Mouse (Mus musculus) limb, embryonic 14.5 days (tissue): ENCODE measurements at regions not wholly inside any gene's neighbourhood (a gene's known extent, or its start where the extent isn't known, plus 50 kb on each side); places are given as distances from the start of the nearest gene placed in this dataset.
"Not testable (repeated sequence)": the region's sequence is repeated elsewhere in the genome, so short reads cannot be mapped to it uniquely, and the experiment has no call there.

Experiments
- ATAC-seq: fragments of 200-750 bp; cut with Nextera tagmentation; 2 replicates; pipeline ENCODE4 v1.8.0; 2017; ENCODE audit warnings: low read depth, moderate number of reproducible peaks, moderate TSS enrichment; ENCODE audit not compliant: low FRiP score
- DNase-seq: peaks from one replicate; pipeline ENCODE4 v3.0.0-alpha.2; 2015; ENCODE audit warnings: low spot score
- H3K27ac ChIP-seq: fragments of 300-500 bp; sonication (generic); replicated peaks from 2 replicates; pipeline ENCODE4 v1.5.1; 2014; ENCODE audit warnings: low read depth, mild to moderate bottlenecking, low read length, moderate library complexity, mixed read lengths
- H3K27me3 ChIP-seq: fragments of 300-500 bp; sonication (generic); 2 replicates; pipeline ENCODE4 v1.6.1; 2014; ENCODE audit warnings: low read length, mixed read lengths; ENCODE audit not compliant: control insufficient read depth, insufficient read depth
- H3K36me3 ChIP-seq: fragments of 300-500 bp; sonication (generic); 2 replicates; pipeline ENCODE4 v1.6.1; 2014; ENCODE audit warnings: mild to moderate bottlenecking, low read length, moderate library complexity, mixed read lengths; ENCODE audit not compliant: control insufficient read depth, insufficient read depth
- H3K4me1 ChIP-seq: fragments of 300-500 bp; sonication (generic); 2 replicates; pipeline ENCODE4 v1.6.1; 2014; ENCODE audit warnings: antibody characterized with exemption, low read length, mixed read lengths; ENCODE audit not compliant: control insufficient read depth, insufficient read depth
- H3K4me2 ChIP-seq: fragments of 300-500 bp; sonication (generic); replicated peaks from 2 replicates; pipeline ENCODE4 v1.6.1; 2014; ENCODE audit warnings: low read depth, mild to moderate bottlenecking, low read length, moderate library complexity; ENCODE audit not compliant: severe bottlenecking
- H3K4me3 ChIP-seq: fragments of 300-500 bp; sonication (generic); replicated peaks from 2 replicates; pipeline ENCODE4 v1.5.1; 2014; ENCODE audit warnings: low read length
- H3K9ac ChIP-seq: fragments of 300-500 bp; sonication (generic); 2 replicates; pipeline ENCODE4 v1.6.1; 2014; ENCODE audit warnings: mild to moderate bottlenecking, low read depth, low read length, moderate library complexity; ENCODE audit not compliant: severe bottlenecking
- H3K9me3 ChIP-seq: fragments of 300-500 bp; sonication (generic); 2 replicates; pipeline ENCODE4 v1.6.1; 2016; ENCODE audit warnings: low read length; ENCODE audit not compliant: control insufficient read depth
- WGBS: fragments of 180-500 bp; shearing (Covaris S2); extraction: QIAGEN DNeasy Blood & Tissue Kit; methylation state at CpG from one replicate; pipeline ENCODE4 v1.1.7; 2014; 5-methylcytosine and 5-hydroxymethylcytosine counted together

DNA sequence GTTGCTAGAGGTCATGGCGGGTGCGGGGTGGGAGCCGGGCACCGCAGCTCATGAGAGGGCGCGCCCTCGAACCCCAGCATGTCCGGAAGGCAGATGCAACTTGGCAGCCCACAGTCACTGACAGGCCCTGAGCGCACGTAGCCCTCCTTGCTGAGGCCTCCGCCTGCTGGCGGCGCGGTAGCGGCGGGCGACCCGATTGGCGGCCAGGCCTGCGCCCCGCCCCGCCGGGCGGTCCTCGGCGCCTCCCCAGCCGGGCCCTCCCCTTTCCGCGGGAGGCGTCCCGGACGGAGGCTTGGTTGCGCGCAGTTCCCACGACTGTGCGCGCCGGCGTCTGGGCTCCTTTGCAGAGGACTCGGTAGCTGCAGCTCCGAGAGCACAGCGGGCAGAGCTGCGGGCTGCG, 301.9 kb downstream of the Hpcal1 start:
- Histone ChIP-seq H3K4me3 (peak overlapping the region; percentile 50), H3K4me2 (peak overlapping the region; percentile 49), H3K9ac (peak overlapping the region; percentile 63)
- DNase-seq (peak; percentile 59), ATAC-seq (peak; percentile 80; the same call in 1 of the 2 replicates)
- H3K36me3 ChIP-seq, H3K27me3 ChIP-seq, H3K9me3 ChIP-seq, H3K4me1 ChIP-seq, H3K27ac ChIP-seq: not testable (repeated sequence)
- WGBS, result under 1% methylated on average over 22 of the region's 44 CpGs

DNA sequence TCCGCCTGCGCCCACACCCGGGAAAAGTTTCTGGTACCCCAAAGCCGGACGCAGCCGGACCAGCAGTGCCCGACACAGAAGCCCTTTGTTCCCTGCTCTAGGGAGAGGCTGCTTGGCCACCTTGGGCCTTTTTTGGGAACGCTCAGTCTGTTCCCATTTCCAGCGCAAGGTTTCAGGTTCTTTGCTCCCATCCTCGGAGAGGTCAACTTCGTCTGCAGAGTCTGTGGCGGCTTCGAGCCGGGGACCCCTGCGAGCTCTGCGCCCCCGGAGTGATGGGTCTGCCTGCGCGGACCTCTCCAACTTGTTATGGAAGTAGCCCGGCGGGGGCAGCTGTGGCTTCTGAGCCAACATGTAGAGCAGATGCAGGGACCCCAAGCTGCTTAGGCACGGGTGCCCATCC, 302.7 kb downstream of the Hpcal1 start:
- Histone ChIP-seq H3K4me2 (peak overlapping the region; percentile 49), H3K4me3 (peak overlapping the region; percentile 50), H3K9ac (peak overlapping the region; percentile 63; the same call in 1 of the 2 replicates)
- H3K27me3 ChIP-seq, H3K27ac ChIP-seq, H3K36me3 ChIP-seq, DNase-seq, H3K4me1 ChIP-seq, H3K9me3 ChIP-seq, ATAC-seq: not testable (repeated sequence)
- 12% methylated on average over 15 of the region's 22 CpGs for WGBS
